Mouse (Mus musculus) brain, embryonic 14.5 days (tissue): ENCODE measurements around the gene 4930404H24Rik. TPM values are rescaled to one million over a fixed set of nuclear protein-coding genes. Genes with fewer than 3 reads are reported as not detected.

Experiments used
- DNase-seq: peaks from one replicate; pipeline ENCODE4 v3.0.0-alpha.2; 2011; ENCODE audit warnings: low read depth
- CTCF ChIP-seq: fragments of 200-500 bp; IDR thresholded peaks from 2 replicates; pipeline ENCODE4 v1.5.1; 2012; ENCODE audit warnings: inconsistent platforms, mild to moderate bottlenecking, moderate library complexity, borderline replicate concordance; ENCODE audit not compliant: insufficient read depth, insufficient read length; ENCODE audit errors: extremely low read depth
- POLR2A ChIP-seq: fragments of 200-500 bp; IDR thresholded peaks from 2 replicates; pipeline ENCODE4 v1.6.1; 2012; ENCODE audit warnings: mild to moderate bottlenecking, inconsistent platforms, borderline replicate concordance; ENCODE audit not compliant: poor library complexity, insufficient read depth, insufficient read length, severe bottlenecking; ENCODE audit errors: extremely low read depth
- polyA plus RNA-seq: library from polyadenylated mRNA; depleted of rRNA; stranded (reverse); fragments of >200 nt; gene quantifications from 2 replicates; pipeline ENCODE4 v1.2.3, GENCODE M21; 2012

Gene 4930404H24Rik
- polyA plus RNA-seq, 1 experiment = not detected

- TF ChIP-seq CTCF (no peak), POLR2A (no peak)
- DNase-seq = no peak
Observed at GRCm38 (mm10) chr2:153496301-153496700, 3.7 kb downstream of the 4930404H24Rik start.

GRCm38 (mm10) chr2:153496898-153497297 lies 4.3 kb downstream of the 4930404H24Rik start:
- peak; percentile 94 for DNase-seq
- TF ChIP-seq POLR2A (no peak), CTCF (peak; percentile 7; the same call in 1 of the 2 replicates)

- DNase-seq = peak; percentile 44
- TF ChIP-seq POLR2A (no peak), CTCF (peak; percentile 25; the same call in 1 of the 2 replicates)
Observed at GRCm38 (mm10) chr2:153499154-153499553, 6.6 kb downstream of the 4930404H24Rik start.

- no peak for TF ChIP-seq POLR2A
- TF ChIP-seq CTCF = no peak
- DNase-seq = no peak
Observed at GRCm38 (mm10) chr2:153506385-153506784, 13.8 kb downstream of the 4930404H24Rik start.

- TF ChIP-seq CTCF = no peak
- no peak for TF ChIP-seq POLR2A
Observed at GRCm38 (mm10) chr2:153507969-153508368, 15.4 kb downstream of the 4930404H24Rik start.

GRCm38 (mm10) chr2:153508405-153508804 lies 15.8 kb downstream of the 4930404H24Rik start:
- DNase-seq = no peak
- no peak for TF ChIP-seq POLR2A
- no peak for TF ChIP-seq CTCF

More at GRCm38 (mm10) chr2:153507969-153508368, 15.4 kb downstream of the 4930404H24Rik start:
- DNase-seq = no peak

- TF ChIP-seq CTCF (no peak), POLR2A (no peak)
- peak; percentile 80 for DNase-seq
Observed at GRCm38 (mm10) chr2:153509211-153510029, 16.8 kb downstream of the 4930404H24Rik start.

GRCm38 (mm10) chr2:153510136-153510535 lies 17.5 kb downstream of the 4930404H24Rik start:
- no peak for TF ChIP-seq CTCF
- DNase-seq = no peak

GRCm38 (mm10) chr2:153511562-153511961 lies 19.0 kb downstream of the 4930404H24Rik start:
- DNase-seq = peak; percentile 38

GRCm38 (mm10) chr2:153512416-153513323 lies 20.1 kb downstream of the 4930404H24Rik start:
- TF ChIP-seq CTCF = no peak
- TF ChIP-seq POLR2A = no peak
- no peak for DNase-seq

More at GRCm38 (mm10) chr2:153511562-153511961, 19.0 kb downstream of the 4930404H24Rik start:
- TF ChIP-seq CTCF (no peak), POLR2A (no peak)

GRCm38 (mm10) chr2:153513983-153514382 lies 21.4 kb downstream of the 4930404H24Rik start:
- TF ChIP-seq CTCF = no peak
- no peak for TF ChIP-seq POLR2A

GRCm38 (mm10) chr2:153514497-153515380 lies 22.1 kb downstream of the 4930404H24Rik start:
- DNase-seq = no peak

More at GRCm38 (mm10) chr2:153513983-153514382, 21.4 kb downstream of the 4930404H24Rik start:
- DNase-seq = no peak

More at GRCm38 (mm10) chr2:153514497-153515380, 22.1 kb downstream of the 4930404H24Rik start:
- TF ChIP-seq CTCF (no peak), POLR2A (no peak)
